Mouse (Mus musculus) ES-CJ7 (cell line): Measurements from ENCODE around the gene Rchy1.
A peak's percentile ranks its signal among the peaks of the same experiment; 100 is the strongest.

Experiments used
- DNase-seq: peaks from one replicate; pipeline ENCODE4 v3.0.0; 2011; ENCODE audit warnings: low read depth, low spot score

The Rchy1 gene

DNA sequence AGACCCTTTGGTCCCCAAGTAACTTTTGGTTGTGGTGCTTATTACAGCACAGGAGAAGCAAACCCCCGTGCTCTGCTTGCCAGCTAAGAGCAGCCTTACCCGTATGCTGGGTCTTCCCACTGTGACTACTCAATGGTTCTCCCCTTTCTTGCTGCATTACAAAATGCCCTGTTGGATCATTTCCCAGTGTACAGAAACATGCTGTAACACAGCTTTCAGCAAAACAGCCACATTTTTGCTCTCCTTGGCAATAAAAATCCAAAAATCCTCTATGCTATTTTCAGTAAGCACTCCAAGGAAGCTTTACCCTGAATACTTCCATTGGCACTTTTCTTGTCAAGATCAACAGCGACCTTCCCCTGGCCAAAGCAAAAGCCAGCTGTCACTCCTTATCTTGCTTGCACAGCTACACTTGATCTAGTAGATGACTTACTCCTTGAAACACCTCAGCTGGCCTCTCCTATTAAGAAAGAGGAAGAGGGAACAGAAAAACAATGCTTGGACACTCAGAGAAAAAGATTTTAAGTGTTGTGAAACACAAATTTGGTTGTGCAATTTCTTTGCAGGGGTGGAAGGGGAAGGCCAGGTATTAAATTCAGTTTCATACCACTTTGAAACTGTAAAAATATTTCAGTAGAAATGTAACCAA lies 2.1 kb downstream of the Rchy1 start:
- no peak for DNase-seq

DNA sequence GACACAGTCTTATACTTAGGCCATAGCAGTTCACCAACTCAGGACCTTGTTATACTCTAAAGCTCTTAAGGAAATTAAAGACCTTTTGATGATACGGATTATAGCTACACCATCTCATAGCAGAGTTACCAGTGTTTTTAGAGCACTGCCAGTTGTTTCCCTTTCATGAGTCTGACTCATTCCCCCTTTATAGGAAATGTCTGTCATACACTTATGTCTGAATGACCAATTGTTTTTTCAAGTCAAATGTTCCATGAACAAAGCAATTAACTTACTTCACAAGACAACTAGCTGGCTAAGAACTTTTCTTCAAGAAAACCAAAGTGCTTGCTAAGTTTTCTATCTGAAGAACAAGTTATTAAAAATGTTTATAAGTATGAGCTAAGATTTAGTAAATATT lies 2.9 kb downstream of the Rchy1 start:
- DNase-seq: no peak

DNA sequence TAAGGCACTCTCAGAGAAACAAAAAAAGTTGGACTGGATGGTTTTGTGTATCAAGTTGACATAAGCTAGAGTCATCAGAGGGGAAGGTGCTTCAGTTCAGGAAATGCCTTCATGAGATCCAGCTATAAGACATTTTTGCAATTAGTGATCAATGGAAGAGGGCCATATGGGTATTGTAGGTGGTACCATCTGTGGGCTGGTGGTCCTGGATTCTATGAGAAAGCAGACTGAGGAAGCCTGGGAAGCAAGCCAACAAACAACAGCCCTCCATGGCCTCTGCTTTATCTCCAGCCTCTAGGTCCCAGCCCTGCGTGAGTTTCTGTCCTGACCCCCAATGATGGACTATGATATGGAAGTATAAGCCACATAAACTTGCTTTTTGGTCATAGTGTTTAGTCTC lies 3.8 kb downstream of the Rchy1 start:
- no peak for DNase-seq

DNA sequence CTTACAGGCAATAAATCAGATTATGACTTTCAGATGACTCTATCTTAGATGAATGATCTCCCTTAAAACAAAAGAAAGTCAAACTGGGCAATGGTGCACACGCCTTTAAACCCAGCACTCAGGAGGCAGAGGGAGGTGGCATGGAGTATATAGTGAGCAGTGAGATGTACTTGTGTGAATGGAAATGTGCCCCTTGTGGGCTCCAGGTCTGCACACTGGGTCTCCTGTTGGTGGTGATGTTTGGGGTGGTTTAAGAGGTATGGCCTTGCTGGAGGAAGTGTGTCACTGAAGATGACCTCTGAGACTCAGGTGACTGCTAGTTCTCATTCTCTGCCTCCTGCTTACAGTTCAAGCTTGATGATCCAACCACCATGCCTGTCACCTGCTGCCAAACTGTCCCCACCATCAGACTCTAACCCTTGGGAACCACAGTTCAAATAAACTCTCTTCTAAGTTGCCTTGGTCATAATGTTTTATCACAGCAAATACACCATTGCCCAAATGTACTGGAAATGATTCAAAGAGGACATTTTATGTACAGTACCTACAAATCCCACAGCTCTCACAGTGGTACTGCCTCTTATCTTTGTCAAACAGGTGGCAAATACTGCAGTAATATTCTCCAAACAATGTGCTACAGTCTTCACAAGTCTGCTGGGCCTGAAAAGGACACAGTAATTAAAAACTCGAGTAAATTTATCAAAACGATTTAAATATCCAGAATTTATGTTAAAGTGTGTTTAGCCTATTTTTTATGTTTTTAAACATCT lies 5.7 kb downstream of the Rchy1 start:
- DNase-seq: no peak

DNA sequence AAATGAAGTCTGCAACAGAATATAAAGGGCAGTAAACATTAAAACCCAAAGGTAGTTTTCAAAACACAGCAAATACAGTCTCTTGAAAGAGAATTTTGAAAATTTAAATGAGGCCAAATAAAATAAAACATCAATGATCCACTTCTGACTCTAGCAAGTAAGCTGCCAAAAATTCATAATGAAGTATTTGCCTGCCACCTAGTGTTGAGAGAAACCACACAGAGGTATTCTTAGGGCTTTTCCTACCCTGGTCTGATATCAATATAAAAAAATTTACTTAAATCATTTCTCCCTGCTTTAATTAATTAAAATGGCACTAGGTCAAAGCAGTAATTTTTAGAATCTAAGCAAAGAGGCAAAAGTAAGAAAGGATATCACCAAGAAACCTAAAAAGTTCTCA lies 11.5 kb downstream of the Rchy1 start:
- DNase-seq: no peak

DNA sequence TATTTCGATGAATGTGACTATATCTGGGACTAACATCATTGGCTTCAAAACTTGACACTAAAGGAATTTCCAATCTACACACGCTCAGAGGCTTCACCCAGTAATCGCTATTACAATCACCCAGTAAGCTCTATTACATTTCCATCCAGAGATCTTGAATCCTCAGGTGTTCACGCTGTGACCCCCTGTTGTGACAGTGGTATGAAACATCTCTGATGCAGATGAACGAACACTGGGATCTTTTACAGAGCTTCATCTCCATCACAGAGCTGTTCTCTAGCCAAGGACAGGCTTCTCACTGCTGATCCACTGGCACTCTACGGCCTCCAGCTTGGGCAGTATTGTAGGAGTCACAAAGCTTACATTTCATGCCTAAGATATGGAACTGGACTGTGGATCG lies 13.4 kb downstream of the Rchy1 start:
- DNase-seq: peak; percentile 88

DNA sequence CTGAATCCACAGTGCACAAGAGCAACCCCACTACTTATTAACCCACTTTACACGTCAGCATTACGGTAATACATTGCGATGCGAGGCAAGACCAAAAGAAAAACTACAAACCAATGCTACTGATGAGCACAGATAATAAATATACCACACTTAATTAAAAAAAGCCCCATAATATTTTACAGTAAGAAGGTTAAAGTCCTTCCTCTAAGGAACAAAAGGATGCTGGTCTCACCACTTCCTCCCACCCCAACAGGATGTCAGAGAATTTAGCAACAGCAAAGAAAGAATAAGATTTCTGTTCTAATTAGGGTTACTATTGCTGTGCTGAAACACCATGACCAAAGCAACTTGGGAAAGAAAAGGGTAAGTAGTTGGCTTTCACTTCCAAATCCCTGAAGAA lies 15.9 kb downstream of the Rchy1 start:
- DNase-seq: no peak

DNA sequence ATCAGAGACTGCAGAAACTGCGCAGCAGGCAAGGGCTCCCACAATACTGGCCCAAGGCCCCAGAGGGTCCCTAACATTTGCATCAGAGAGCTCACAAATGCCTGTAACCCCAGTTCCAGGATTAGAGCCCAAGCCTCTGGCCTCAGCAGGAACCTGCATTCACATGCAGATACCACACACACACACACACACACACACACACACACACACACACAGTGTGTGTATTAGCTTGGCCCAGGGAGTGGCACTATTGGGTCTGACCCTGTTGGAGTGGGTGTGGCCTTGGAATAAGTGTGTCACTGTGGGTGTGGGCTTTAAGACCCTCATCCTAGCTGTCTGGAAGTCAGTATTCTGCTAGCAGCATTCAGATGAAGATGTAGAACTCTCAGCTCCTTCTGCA lies 17.3 kb downstream of the Rchy1 start:
- DNase-seq: peak; percentile 82

DNA sequence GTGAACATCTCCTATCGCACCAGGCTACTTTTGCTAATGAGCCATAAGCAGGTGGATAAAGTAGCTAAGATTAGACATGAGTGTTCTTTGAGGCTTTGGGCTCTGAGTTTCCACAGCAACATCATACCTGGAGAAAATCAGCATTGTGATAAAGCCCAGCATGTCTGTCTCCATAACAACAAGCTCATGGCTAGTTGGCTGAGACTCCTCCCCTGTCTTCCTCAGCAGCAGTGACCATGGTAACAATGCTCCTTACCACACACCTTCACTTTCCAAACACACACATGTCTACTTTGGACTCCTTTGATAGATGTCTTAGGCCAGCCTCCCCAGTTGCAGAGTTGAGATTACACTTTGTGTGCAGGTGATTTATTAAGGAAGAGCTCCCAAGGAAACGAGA lies 49.6 kb downstream of the Rchy1 start:
- DNase-seq: no peak

DNA sequence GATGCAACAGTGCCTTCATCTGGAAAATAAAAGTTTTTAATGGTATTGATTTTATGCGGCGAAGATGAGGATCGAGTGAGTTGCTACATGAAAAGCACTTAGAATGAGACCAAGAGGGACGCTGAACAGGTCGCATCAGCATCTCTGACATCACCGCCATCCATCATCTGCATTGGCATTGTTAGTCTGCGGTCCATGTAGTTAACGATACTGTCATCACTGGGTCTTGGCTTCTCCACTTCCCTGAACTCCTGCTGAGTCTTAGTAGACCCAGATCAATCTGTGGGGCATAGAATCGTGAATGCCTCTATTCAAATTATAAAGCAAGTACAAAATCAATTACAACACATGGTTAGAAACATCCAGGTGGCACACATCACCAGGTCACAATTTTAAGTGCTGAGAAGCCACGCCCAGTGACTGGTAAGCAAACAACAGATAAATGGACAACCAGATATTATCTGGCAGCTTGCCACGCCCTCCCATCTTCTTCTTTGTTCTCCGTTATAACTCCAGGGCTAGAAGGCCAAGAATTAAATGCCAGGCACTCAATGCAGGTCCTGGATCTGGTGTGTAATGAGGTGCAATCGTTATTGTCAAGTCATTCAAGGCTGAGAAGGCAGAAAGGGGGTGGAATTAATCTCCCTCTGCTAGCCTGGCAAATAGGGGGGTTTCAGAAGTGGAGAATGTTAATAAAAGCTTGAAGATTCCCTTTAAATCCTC lies 51.3 kb downstream of the Rchy1 start:
- DNase-seq: no peak

DNA sequence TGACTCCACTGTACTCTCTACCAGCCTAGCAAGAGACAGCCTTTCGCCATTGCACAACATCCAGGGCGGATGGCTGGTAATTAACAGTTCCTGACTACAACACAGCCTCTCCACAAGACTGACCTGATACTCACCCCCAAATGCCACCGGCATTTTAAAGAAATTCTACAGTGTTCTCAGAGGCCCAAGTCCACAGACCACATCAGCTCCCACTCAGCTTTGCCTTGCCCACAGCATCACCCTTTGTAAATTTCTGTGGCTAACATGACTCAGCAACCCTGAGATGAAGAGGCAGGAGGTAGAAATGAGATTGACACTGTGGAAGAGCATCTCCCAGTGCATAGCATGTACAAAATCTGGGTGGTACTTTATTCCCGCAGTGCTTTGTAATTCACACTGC lies 52.3 kb downstream of the Rchy1 start:
- no peak for DNase-seq

DNA sequence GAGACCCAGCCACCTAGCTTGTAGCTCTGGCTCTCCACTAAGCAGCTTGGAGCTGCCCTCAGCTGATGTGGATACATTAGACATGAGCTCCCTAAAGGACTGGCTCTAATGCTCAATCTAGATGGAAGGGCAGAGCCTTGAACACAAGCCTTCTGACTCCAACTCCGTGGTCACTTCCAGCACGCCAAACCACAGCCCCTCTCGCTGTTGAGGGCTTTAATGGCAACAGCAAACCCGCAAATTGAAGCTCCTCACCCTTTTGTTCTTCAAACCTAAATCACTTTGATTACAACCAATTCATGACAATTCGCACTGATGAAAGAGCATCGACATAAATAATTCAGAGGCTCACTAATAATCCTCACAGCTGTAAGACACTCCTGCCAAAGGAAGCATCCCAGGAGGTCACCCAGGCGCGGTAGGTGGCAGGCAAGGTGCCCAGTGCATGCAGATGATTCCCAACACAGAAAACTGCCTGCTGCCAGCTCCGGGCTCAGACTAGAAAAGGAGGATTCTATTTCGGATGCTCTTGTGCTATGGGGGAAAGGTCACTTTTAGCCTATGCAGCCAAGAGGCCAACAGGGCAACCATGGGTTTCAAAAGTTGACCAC lies 53.8 kb downstream of the Rchy1 start:
- DNase-seq: no peak
